Mouse (Mus musculus): ENCODE measurements around the gene E2f4. TPM values are rescaled to one million over a fixed set of nuclear protein-coding genes. Genes with fewer than 3 reads are reported as not detected.
"Not testable (repeated sequence)": the region's sequence is repeated elsewhere in the genome, so short reads cannot be mapped to it uniquely, and the experiment has no call there.

E2f4 gene
- total RNA-seq, 2 experiments from 2014 or later: 32.4 to 33.7 TPM

DNA sequence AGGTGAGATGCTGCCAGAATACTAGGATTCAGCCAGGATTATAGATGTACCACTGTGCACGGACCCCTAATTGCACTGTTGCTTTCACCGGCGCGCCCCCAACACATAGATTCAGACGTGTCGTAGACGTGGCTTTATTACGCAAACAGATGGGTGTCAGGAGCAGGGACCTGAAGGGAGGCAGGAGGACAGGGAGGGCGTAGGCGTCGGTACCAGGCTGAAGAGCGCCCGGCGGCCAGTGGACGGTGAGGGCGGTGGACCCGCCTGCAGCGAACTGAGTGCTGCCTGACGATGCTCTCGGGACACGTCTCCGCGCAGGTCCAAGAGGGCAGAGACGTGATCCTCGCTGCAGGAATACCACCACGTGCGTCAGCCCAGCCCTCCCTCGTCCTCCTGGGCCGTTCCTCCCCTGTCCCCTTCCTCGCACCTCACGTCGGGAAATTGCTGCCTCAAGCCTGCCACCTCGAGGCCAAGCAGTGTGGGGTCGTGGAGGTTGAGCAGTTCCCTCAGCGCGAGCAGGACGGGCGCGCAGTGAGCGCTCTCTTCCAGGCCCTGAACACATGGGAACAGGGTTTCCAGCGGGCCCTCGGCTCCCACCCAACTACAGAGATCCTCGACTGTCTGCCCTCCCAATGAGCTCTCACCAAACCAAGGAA, 7.5 kb upstream of the E2f4 start, which contains the start of gene 4931428F04Rik:
Gene 4931428F04Rik (minus strand): TSS at position 60 of the 656 bp plus-strand sequence.
- peak in 1 of 2 experiments; percentile 42 for DNase-seq (ENCODE audit: low spot score in 2 of 2)
- intact Hi-C loops (cut with DNase I): loop anchor here (5.0 kb wide), 1 partner anchor 38 kb away; no protein-coding TSS in a partner anchor

DNA sequence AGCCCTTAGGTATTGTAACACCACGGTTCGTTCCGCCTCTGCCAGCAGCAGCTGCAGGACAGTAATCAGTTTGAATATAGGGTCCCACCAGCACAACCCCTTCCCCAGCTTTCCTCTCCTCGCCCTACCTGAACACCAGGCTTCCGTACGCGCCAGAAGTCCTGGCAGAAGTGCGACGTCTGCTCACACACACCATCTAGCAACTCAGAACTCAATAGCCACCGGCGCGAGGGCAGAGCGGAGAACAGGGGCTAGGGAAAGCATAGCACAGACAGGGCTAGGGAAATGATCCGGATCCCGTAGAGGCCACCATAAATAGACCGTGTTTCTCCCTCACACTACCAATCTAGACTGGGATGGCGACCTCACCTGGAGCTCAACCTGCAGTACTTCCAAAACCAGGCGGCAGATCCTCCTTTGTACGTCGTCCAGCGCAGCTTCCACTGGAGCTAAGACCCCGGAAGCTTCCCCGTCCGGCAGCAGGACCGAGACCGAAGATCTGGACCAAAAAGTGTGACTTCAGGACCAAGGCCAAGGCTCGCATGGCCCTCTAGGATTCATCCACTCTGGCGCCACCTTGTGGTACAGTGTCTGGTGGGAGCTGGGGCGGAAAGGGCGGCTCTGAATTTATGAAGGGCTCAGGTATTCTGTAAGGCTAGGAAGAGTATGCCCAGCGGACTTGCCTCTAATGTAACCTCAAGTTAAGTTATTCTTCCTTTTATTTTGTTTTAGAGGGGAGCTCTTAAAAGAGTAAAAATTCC, 6.7 kb upstream of the E2f4 start:
- intact Hi-C loops (cut with DNase I): no loop called here
- DNase-seq (ENCODE audit: low spot score in 2 of 2): peak; percentile 56 to 72

DNA sequence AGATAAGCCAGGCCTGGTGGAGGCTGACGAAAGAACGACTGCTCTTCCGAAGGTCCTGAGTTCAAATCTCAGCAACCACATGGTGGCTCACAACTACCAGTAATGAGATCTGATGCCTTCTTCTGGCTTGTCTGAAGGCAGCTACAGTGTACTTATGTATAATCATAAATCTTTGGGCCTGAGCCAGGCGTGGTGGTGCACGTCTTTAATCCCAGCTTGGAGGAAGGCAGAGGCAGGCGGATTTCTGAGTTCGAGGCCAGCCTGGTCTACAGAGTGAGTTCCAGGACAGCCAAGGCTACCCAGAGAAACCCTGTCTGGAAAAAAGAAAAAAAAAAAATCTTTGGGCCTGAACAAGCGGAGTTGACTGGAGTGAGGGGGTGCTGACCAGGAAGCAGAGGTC, 6.1 kb upstream of the E2f4 start:
- DNase-seq (ENCODE audit: low spot score in 2 of 2); intact Hi-C loops (cut with DNase I): not testable (repeated sequence)

DNA sequence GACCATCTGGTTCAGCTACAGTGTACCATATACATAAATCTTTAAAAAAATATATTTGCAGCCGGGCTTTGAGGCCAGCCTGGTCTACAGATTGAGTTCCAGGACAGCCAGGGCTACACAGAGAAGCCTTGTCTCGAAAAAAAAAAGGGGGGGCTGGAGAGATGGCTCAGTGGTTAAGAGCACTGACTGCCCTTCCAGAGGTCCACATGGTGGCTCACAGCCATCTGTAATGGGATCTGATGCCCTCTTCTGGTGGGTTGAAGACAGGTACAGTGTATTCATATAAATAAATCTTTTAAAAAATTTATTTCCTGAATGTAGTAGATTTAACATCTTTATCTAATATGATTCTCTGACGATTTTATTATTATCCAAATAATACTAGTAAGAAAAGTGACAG, 5.7 kb upstream of the E2f4 start:
- intact Hi-C loops (cut with DNase I); DNase-seq (ENCODE audit: low spot score in 2 of 2): not testable (repeated sequence)

DNA sequence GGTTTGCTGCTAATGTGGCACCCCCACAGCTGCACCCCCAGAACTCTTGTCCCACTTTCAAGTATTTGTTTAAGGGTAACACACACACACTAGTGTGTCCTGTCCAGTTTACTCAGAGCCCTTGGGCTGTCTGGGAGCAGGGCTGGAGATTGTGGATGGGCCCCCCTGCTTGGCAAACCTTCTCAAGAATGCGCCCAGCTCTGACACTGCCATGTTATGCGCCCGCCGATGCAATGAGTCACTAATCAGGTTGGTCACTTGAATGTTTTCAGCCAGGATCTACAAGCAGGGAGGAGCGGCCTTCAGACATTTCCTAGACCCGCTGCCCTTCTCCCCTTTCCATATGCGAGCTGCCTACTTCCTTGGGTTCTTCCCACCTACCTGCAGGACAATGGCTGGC, 5.0 kb upstream of the E2f4 start:
- DNase-seq (ENCODE audit: low spot score in 2 of 2): no peak
- intact Hi-C loops (cut with DNase I): no loop called here

DNA sequence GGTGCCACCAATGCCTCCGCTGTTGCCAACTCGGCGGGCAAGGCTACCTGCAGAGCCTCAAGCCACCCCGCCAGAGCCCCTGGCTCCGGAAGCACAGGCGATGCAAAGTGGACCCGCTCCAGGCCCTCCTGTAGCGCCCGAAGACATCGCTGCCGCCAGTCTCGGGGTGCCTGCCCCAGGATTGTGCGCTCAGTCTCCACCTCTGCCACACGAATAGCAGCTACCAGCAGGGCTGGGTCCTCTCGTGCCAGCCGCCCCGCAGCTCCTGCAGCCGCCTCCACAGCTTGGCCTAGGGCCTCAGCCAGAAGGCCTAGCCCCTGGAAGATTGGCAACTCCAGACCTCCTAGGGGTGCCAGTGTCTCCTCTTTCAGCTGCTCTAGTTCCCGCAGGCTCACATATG, 4.1 kb upstream of the E2f4 start:
- DNase-seq (ENCODE audit: low spot score in 2 of 2): peak in 1 of 2 experiments; percentile 4
- intact Hi-C loops (cut with DNase I): no loop called here

DNA sequence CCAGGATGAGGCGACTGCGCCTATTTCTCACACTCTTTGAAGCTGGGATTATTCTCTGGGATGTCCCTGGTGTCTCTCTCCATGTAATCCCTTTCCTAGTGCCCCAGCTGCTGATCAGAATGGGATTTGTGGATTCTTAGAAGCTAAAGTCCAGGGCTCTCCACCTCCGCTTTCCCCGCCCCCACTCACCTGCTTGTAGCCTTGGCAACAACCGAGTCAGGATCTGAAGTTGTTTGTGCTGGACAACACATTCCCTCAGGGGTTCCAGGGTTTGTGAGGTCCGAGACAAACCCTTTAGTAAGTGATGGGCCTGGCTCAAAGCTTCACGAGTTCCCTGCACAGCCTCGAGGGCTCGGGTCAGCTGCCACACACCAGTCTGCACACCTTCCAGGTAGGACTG, 2.7 kb upstream of the E2f4 start:
- intact Hi-C loops (cut with DNase I): loop anchor here (5.0 kb wide), 1 partner anchor 652 kb away; the partner anchor contains the start of gene Ciao2b
- no peak for DNase-seq (ENCODE audit: low spot score in 2 of 2)

DNA sequence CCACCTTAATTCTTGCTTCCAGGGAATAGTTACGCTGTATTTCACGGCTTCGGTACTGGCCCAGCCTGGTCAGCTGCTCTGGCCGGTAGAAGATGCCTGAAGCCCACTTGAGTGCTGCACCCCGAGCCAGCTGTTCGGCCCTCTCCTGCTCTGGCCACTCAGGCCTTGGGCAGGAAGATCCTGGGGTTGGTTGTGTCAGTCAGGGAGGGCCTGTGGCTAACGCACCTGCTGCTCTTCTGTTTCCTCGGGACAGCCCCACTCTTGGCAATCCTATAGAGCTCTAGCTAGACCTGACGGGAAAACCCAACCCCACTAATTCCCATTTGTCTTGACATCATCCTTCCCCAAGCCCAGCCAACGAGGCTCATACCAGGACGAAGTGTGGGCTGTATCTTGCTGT, 2.2 kb upstream of the E2f4 start:
- no peak for DNase-seq (ENCODE audit: low spot score in 2 of 2)
- intact Hi-C loops (cut with DNase I): loop anchor here (5.0 kb wide), 1 partner anchor 653 kb away; the partner anchor contains the start of gene Ciao2b

DNA sequence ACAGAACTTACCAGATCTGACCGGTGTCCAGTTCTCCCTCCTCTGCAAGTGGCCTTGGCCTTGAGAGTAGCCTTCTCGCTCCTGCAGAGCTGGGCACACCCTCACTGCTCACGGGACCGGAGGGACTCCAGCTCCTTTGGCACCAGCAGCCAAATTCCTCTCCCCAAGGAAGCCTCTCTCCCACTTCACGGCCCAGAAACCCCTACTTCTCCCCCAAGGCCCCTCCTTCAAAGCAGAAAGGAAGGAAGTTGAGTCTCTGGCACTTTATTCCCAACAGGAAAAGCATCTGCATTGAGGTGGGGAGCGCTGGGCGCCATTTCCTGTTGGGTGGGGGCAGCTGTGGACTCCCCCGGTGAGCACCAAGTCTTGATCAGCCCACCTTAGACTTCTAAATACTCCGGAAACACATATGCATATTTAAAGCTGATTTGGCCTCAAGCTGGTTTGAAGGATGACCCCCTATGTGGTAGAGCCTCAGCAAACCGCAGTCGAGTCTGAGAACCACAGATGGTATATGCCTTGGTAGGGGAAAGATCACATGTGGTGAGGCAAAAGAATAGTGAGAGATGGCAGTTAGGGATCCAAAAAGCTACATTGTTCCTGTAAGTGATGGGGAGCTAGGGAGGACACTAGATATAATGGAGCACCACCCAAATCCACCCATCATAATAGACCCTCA, 1.4 kb upstream of the E2f4 start, which contains the start of gene Exoc3l:
Gene Exoc3l (minus strand): TSS at position 207 of the 679 bp plus-strand sequence.
- no peak for DNase-seq (ENCODE audit: low spot score in 2 of 2)
- intact Hi-C loops (cut with DNase I): loop anchor here (5.0 kb wide), 1 partner anchor 654 kb away; the partner anchor contains the start of gene Ciao2b

DNA sequence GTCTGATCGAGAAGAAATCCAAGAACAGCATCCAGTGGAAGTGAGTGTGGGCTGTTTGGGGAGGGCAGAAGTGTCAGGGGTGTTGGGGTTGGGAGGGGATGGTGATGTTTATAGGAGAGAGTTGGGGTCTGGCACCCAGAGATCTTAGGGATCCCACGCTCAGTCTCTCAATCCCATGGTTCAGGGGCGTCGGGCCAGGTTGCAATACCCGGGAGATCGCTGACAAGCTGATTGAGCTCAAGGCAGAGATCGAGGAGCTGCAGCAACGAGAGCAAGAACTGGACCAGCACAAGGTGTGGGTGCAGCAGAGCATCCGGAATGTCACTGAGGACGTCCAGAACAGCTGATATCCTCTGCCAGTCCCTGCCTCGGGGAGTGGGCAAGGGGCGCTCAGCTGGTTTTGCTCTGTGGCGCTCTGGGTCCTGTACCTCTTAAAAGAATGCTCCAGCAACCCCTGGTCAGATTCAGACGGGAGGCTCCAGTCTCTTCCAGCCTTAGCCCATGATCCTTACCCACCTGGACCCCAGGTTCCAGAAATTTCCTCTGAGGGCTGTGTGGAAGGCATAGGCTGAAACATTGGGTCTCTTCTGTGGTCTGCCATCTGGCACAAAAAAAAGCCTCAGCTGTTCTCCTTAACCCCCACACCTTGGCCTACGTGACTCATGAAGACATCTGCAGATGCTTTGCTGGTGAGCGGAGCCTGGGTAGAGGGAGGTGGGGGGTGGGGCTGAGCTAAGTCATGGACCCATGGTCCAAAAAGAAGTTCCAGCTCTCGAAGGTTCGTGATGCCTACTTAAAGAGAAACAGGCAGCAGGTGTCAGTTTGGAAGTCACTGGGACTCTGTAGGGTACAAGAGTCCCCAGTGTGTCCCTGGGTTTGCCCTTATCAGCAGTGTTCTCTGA, 1.1 kb downstream of the E2f4 start:
- intact Hi-C loops (cut with DNase I): loop anchor here (5.0 kb wide), 1 partner anchor 656 kb away; the partner anchor contains the start of gene Ciao2b

DNA sequence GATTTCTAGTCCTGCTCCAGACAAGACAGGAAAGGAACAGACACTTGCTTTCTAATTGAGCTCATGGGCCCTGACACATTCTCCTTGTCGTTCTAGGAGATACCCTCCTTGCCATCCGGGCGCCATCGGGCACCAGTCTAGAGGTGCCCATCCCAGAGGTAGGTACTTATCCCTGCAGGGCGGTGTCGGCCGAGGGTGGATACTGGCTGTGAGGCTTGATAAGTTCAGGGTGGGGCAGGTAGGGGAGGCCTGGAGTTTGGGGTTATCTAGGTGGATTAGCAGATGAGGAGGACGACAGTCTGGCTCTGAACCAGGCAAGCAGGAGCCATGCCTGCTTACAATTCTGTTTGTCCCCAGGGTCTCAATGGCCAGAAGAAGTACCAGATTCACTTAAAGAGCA, 2.5 kb downstream of the E2f4 start:
- intact Hi-C loops (cut with DNase I): loop anchor here (5.0 kb wide), 1 partner anchor 658 kb away; the partner anchor contains the start of gene Ciao2b
- DNase-seq (ENCODE audit: low spot score in 2 of 2): no peak

More for the DNA sequence above, 1.1 kb downstream of the E2f4 start:
- DNase-seq (ENCODE audit: low spot score in 2 of 2): no peak

DNA sequence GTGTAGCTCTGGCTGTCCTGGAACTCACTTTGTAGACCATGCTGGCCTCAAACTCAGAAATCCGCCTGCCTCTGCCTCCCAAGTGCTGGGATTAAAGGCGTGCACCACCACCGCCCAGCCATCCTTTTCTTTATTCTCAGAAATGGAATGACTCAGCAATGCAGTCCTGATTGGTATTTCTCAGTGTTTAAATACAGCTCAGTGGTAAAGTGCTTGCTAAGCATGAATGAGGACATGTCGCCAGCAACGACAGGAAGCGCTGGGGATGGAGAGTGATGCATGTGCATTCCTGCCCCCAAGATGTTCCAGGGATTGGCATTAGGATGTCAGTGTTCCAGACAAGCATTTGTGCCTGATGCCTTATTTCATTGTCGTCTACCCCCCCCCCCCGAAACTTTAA, 5.9 kb downstream of the E2f4 start:
- no peak for DNase-seq (ENCODE audit: low spot score in 2 of 2)
- intact Hi-C loops (cut with DNase I): no loop called here

DNA sequence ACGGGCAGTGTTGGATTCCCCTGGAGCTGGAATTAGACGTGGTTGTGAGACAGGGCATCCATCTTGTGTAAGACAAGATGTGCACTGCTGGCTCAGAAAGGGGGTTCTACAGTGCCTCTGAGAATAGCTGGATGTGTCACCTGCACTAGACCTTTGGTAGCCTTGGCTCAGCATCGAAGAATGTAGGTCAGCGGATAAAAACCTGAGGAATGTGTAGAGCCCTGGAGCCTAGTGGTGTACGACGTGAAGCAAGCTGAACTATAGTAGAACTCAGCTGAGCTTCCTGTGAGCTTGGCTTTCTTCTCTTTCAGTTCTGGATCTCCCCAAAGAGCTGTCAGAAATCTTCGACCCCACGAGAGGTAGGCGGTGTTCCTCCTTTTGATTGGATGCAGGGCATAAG, 6.4 kb downstream of the E2f4 start:
- intact Hi-C loops (cut with DNase I): no loop called here
- DNase-seq (ENCODE audit: low spot score in 2 of 2): no peak

DNA sequence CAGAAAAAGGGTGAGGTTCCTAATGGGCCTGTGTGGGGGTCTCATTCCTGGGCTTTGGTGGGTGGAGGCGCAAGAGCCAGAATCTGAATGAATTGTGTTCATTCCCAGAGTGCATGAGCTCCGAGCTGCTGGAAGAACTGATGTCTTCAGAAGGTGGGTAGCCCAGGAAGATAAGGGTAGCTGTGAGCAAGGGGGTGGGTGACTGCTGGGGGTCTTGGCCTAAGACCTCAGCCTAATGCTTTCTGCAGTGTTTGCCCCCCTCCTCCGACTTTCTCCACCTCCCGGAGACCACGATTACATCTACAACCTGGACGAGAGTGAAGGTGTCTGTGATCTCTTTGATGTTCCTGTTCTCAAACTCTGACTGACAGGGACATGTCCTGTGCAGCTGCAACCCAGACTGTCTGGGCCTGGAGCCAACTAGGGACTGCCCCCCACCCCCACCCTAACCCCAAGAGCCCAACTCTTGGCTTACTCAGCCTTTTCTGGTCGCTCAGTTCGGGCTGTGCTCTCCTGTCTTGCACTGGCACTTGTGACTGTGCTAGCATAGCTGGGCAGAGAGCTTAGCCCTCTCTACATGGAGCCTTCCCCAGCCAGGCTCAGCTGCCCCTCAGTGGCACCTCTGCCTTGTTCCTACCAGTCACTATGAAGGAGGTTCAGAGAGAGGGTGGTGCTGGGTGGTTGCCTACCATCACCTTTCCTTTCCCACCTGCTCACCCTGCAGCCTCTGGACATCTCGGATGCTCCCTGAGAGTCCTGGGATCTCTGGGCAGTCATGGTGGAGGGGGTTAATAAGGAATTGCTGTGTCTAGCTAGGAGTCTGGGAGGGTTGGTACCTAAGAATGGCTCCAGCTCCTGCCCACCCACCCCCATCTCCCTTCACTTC, 7.1 kb downstream of the E2f4 start:
- intact Hi-C loops (cut with DNase I): no loop called here
- DNase-seq (ENCODE audit: low spot score in 2 of 2): no peak

DNA sequence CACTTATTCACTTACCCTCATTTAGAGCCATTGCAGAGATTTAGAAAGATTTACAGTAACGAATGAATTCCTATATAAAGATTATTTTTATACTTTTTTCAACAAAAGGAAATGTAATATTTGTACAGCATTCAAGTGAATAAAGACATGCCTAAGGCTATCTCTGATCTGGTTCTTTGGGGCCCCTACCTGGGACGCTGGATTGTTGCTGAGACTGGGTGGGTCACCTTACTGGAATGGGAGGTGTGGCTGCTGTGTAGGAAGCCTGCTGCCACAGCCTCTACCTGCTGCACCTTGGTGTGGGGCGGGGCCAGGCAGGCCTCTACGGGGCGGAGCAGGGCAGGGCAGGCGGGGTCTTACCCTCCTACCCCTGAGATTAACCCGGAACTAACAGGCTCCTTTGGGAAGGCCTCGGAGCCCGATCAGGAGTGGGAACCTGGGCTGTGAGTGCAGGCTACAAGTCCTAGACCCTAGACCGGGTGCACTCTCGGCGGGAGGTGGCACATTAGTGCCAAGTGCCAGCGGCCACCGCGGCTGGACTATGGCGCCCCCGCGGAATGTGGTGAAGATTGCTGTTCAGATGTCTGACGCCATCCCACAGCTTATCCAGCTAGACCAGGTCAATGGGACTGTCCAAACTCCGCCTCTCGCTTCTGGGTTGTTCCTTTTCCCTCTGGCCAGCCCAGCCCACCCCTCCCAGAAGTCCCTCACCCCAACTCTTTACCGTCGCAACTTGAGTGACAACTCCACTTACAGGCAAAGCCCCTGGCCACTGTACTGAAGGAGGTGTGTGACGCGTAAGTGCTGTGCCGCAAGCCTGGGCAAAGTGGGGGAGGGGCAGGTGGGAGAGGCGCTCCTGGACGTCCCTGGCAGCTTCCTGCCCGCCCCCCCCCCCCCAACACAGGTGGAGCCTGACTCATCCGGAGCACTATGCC, 8.0 kb downstream of the E2f4 start, which contains the start of gene Elmo3:
Gene Elmo3 (plus strand): TSS at position 391 of the 935 bp plus-strand sequence.
- intact Hi-C loops (cut with DNase I): no loop called here
- DNase-seq (ENCODE audit: low spot score in 2 of 2): peak; percentile 47 to 60

DNA sequence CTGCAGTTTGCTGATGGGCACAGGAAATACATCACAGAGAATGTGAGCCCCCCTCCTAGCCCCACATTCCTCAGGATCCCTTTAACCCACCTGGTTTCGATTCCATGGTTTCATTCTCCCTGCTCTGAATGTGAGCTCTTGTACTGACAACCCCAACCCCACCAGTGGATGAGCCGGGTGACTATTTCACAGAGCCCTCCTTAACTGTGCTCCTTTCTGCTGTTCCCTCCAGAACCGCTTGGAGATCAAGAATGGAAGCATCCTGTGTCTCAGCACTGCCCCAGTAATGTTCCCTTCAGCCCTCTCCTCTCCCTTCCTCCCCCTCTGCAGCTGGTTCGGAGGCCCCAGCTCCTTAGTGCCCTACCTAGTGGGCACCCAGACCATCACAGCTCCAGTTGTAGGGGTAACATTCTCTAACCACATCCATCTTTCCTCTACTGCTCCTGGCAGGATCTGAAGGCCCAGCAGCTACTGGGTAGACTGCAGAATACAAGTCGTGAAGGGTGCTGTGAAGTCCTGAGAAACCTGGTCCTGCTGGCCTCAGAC, 8.8 kb downstream of the E2f4 start:
- intact Hi-C loops (cut with DNase I): no loop called here
- DNase-seq (ENCODE audit: low spot score in 2 of 2): no peak

DNA sequence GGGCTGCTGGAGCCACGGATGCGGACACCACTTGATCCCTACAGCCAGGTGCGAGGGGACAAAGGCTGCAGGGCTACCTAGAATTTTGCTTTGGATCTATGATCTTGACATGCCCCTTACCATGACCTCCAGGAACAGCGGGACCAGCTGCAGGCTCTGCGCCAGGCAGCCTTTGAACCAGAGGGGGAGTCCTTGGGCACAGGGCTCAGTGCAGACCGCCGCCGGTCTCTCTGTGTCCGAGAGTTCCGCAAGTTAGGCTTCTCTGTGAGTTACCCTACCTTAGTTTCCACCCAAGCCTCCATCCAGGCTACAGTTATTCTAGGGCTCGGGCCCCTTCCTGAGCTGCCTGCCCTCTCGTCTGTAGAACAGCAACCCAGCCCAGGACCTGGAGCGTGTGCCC, 10.2 kb downstream of the E2f4 start:
- intact Hi-C loops (cut with DNase I): no loop called here
- DNase-seq (ENCODE audit: low spot score in 2 of 2): no peak
